Mouse (Mus musculus) gastrocnemius, postnatal 14 days (tissue): Measurements from ENCODE around the gene Tram2. TPM values are rescaled to one million over a fixed set of nuclear protein-coding genes. Genes with fewer than 3 reads are reported as not detected.
A peak's percentile ranks its signal among the peaks of the same experiment; 100 is the strongest.

Experiments used
- DNase-seq: peaks from one replicate; pipeline ENCODE4 v3.0.0; 2021; ENCODE audit warnings: mixed read lengths
- intact Hi-C: fragments of 180-260 bp; cut with DNase I; formaldehyde crosslinking; loops from one replicate; pipeline ENCODE4 v1.15.1; 2025; ENCODE audit warnings: low total_unique reads
- total RNA-seq, 2 experiments: library from RNA; stranded (reverse); gene quantifications; 2 replicates each; pipeline ENCODE4 v1.2.3; 2021

Tram2 gene
- total RNA-seq, 2 experiments from 2014 or later = 8.7 to 9.7 TPM

- intact Hi-C loops = no loop called here
- DNase-seq = no peak
Measured at GRCm38 (mm10) chr1:21031650-21032049, 47.4 kb downstream of the Tram2 start.

GRCm38 (mm10) chr1:21029000-21029399 lies 50.0 kb downstream of the Tram2 start:
- intact Hi-C loops = no loop called here
- no peak for DNase-seq

- intact Hi-C loops = no loop called here
- DNase-seq = no peak
Measured at GRCm38 (mm10) chr1:21026534-21026933, 52.5 kb downstream of the Tram2 start.

- no peak for DNase-seq
- intact Hi-C loops = no loop called here
Measured at GRCm38 (mm10) chr1:21025203-21025602, 53.8 kb downstream of the Tram2 start.

DNA sequence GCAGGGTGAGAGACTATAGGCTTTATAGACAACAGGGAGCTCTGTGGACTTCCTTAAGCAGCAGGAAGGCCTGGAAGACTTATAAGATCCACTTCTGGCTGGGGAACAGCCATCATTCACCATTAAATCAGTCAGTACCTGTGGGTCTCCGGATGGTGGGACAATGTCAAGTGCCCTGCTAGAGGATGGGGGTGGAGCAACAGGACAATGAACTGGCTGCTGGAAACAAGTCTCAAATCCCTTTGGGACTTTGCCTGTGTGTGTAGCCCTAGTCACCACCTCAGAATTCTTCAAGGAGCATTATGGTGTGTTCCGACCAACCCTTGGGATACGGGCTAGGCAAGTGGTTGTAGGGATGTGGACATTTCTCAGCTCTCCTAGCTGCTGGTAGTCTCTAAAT lies 55.9 kb downstream of the Tram2 start:
- intact Hi-C loops = no loop called here
- DNase-seq = no peak

- intact Hi-C loops = no loop called here
- peak; percentile 86 for DNase-seq
Measured at GRCm38 (mm10) chr1:21014463-21014862, 64.6 kb downstream of the Tram2 start.

- intact Hi-C loops = no loop called here
- DNase-seq = no peak
Measured at GRCm38 (mm10) chr1:21010282-21010800, 68.7 kb downstream of the Tram2 start.

DNA sequence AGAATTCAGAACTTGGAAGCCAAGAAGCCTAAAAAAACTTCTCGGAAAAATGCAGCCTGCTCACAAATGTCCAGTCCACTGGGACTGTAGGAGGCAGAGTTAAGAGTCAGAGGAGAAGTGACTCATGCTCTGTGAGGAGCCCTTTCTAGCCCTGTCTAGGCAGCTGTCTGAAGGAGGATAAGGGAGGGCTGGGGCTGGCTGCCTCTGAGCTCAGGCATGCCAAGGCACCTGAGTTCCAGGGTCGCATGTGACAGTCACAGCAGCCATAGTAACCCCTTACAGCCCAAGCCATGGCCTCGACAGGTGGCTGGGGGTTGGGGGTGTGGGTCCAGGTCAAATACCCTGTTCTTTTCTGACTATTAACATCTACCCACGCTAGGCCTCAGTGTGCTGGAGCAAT lies 70.1 kb downstream of the Tram2 start:
- intact Hi-C loops = no loop called here
- peak; percentile 74 for DNase-seq

- intact Hi-C loops = no loop called here
- DNase-seq = no peak
Measured at GRCm38 (mm10) chr1:21007941-21008701, 70.9 kb downstream of the Tram2 start.

- no peak for DNase-seq
- intact Hi-C loops = no loop called here
Measured at GRCm38 (mm10) chr1:21006775-21007174, 72.3 kb downstream of the Tram2 start.

DNA sequence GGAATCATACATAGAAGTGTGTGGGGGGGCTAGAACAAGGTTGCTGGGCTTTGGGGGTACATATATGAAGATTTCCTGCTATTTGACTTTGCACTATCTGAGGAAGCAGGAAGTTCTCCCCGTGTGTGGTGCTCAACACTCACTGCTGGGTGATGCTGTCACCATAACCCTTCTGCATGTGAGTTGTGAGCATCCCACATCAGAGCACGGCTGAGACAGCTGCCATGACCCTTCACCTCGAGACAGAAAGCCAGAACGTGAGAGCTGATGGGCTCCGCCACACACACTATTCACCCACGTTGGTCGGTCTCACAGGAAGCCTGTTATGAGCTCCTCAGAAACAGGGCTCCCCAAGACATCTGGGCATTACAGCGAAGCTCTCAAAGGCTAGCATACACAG lies 74.4 kb downstream of the Tram2 start:
- DNase-seq = no peak
- intact Hi-C loops = loop anchor here (5.0 kb wide), 1 partner anchor 57 kb away; no protein-coding TSS in a partner anchor

GRCm38 (mm10) chr1:21002246-21003142 lies 76.5 kb downstream of the Tram2 start:
- intact Hi-C loops = loop anchor here (5.0 kb wide), 1 partner anchor 55 kb away; no protein-coding TSS in a partner anchor
- DNase-seq = peak; percentile 78

DNA sequence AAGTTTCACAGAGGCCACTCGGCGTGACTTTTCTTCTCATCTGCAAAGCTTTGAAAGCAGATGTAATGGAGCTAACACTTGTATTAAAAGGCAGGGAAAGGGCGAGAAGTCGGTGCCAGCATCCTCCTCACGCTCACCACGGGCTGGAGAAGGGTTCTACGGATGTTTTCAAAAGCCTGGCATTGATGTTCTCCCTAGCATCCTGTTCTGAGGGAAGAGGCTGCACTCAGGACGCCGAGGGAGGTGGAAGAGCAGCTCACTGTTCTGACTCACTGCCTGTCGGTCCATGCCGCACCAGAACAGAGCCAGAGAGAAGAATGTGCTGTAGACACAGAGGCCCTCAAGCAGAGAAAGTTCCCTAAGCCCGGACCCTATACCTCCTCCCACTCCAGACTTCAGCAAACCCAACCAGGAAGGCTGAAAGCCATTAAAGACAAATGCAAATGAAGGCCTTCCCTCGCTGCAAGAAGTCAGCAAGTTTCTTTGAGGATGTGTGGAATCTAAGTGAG lies 81.1 kb downstream of the Tram2 start:
- intact Hi-C loops = no loop called here
- DNase-seq = no peak

DNA sequence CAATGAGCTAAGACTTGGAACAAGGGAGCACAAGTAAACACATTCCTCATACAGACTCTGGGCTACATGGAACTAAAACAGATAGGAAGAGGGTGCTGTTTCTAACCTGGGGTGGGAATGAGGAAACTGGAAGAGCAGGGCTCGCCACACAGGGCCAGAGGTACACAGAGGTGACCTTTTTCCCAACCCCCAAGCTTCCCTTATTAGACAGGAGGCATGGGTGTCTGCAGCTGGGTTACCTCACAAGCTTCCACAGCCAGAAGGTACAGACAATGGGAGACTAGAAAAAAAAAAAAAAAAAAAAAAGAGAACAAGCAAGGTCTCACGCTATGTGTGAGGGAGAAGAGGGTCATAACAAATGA lies 81.7 kb downstream of the Tram2 start:
- DNase-seq = no peak
- intact Hi-C loops = no loop called here

DNA sequence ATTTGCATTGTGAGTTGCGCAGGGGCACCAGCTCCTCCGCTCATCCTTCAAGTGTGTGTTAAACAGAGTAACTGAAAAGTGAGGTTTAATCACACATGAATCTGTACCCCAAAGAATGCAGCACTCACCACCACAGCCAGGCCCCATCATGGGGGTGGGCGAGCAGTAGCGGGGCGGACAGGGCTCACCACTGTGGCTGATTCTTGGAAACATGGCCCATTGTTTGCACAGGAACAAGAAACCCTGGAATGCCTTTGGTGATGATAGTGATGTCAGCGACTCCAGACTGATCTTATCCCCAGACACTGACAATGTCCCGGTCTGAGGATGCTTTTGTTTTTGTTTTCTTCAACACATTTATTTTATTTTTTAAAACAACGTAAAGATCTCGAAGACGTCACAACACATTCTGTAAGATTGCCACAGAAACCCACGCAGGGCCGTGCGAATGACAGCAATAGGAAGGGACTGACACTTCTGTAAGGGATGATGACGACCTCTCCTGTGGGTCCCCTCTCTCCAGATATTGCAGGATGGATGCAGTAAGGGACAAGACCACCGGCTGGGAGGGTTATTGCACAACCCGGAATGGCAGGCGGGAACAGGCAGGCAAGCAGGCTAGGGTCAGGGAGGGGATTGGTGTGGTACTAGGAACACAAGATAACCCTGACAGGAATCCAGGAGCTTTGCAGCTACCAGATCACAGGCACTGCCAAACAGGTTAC lies 82.3 kb downstream of the Tram2 start:
- intact Hi-C loops = no loop called here

DNA sequence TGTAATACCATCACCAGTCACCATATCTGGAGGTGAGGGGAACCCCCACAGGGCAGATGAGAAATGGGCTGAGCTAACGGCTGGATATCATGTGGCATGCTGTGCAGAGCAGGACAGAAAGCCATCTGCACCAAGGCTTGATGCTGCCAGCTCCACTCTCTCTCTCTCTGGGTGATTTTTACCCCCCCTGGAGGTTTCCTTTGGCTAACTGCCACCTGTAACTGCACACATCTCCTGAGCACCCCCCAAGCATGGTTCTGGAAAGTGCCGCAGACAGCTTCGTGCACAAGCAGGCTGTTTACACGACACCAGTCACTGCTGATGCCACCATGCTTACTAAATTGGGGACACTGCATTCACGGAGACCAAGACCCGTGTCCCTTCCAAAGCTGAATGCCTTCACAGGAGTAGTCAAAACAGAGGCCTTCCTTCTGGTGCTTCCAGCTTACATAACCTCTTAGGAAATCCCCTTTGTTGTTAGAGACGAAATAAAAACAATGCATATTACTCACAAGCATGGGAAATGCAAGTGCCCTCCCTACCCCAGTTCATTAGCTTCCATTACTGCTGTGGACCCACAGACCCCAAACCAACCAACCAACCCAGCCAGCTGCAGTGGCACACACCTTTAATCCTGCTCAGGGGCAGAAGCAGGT lies 83.6 kb downstream of the Tram2 start:
- intact Hi-C loops = no loop called here
- DNase-seq = no peak

More for the DNA sequence above, 82.3 kb downstream of the Tram2 start:
- no peak for DNase-seq

DNA sequence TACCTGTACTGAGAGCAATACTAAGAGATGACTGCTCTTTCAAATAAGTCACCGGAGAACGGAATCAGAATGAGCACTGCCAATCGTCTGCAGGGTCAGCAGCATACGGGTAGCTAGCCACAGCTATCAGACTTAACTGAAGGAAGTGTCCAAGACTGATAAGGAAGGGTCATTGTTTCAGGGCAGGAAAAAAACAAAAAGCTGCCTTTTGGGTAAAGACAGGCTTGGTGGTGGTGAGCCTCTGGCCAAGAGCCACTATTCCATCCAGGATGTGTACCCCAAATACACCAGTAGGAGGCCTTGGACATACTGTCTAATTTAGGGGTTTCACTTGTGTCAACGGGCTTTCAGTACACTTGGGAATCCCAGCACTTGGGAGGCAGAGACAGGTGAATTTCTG lies 84.7 kb downstream of the Tram2 start:
- intact Hi-C loops = loop anchor here (5.0 kb wide), 1 partner anchor 98 kb away; no protein-coding TSS in a partner anchor
- no peak for DNase-seq

- intact Hi-C loops = loop anchor here (5.0 kb wide), 1 partner anchor 99 kb away; no protein-coding TSS in a partner anchor
Measured at GRCm38 (mm10) chr1:20993690-20994089, 85.3 kb downstream of the Tram2 start.

More at GRCm38 (mm10) chr1:20993690-20994089, 85.3 kb downstream of the Tram2 start:
- no peak for DNase-seq
